Mouse (Mus musculus) left cerebral cortex, adult 18-20 months (tissue): ENCODE measurements around the gene Olfr1564. TPM values are rescaled to one million over a fixed set of nuclear protein-coding genes. Genes with fewer than 3 reads are reported as not detected.
"Not testable (repeated sequence)": the region's sequence is repeated elsewhere in the genome, so short reads cannot be mapped to it uniquely, and the experiment has no call there.

Experiments used
- DNase-seq, 2 experiments: peaks; one replicate each; pipeline ENCODE4 v3.0.0; 2021 to 2022; ENCODE audit warnings: low spot score in 2 of 2, mixed read lengths in 1 of 2
- long read RNA-seq, 2 experiments: library from polyadenylated mRNA; stranded (forward); transcript quantifications; one replicate each; pipeline ENCODE4 v2.0.0; 2021
- total RNA-seq, 2 experiments: library from RNA; stranded (reverse); gene quantifications; 2 replicates each; pipeline ENCODE4 v1.2.3; 2021

Gene Olfr1564
- total RNA-seq: under 1 TPM; 0.60 to 0.66 TPM
- long read RNA-seq, experiment 1: 0 reads
- long read RNA-seq, experiment 2: 0 reads

DNA sequence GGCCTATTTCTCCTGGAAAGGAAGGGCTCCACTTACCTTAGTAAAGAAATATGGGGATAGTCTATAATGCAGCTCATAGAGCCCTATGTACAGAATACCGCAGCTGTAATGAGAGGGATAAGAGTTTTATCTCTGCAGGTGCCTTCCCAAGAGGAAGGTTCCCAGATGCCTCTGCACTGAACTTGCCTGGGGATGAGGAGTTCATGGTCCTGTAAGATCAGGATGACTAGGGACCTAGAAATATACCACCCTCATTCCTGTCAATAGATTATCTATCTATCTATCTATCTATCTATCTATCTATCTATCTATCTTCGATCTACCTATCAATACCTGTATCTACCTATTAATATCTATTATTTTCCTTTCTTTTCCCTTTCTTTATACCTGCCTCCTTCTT, at the start of gene Olfr1564:
Gene Olfr1564, minus strand, starts transcription at position 101 of the 400 bp plus-strand sequence.
- no peak for DNase-seq

GRCm38 (mm10) chr17:33268907-33269306, 47.4 kb upstream of the Olfr1564 start:
- no peak for DNase-seq

DNA sequence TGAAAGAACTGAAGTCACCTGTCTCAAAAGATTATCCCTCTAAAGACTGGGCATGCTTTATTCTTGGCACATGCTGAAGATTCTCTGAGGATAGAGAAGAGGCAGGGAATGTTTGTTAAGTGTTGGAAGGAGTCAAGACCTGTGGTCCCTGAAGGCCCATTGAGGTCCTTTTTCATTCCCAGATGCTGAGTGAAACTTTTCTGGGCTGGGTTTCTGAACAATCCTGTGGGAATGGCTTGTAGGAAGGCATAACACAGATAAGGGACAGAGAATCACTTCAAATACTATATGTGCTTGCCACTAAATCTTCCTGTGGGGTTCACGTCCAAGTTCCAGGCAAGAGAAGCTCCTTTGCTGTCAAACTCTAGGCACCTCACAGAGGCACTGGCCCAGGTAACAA, 42.9 kb upstream of the Olfr1564 start, which contains the start of gene Olfr63:
Gene Olfr63, plus strand, starts transcription at position 301 of the 400 bp plus-strand sequence.
- no peak for DNase-seq

- DNase-seq: not testable (repeated sequence)
These were observed 33.8 kb upstream of the Olfr1564 start for GRCm38 (mm10) chr17:33255319-33255657.

- DNase-seq: not testable (repeated sequence)
These were observed 33.2 kb upstream of the Olfr1564 start, which contains the start of gene Zfp955a for GRCm38 (mm10) chr17:33254530-33255318. Gene Zfp955a, minus strand, starts transcription at chr17:33255145.

DNA sequence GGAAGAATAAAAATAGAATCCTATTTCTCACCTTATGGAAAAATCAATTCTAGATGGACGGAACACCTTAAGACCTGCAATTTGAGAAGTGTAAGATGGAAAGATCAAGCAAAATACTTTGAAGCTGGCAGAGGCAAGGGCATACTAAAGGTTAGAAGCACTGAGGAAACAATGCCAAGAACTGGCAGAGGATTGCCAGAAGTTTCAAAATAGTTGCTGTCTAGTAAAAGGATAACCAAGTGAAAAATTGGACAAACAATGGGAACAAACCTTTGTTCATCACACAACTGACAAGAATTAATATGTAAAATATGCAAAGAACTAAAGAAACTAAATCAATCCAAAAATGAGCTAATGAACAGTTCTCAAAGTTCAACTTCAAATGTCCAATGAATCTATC, 15.2 kb upstream of the Olfr1564 start:
- DNase-seq: not testable (repeated sequence)

DNA sequence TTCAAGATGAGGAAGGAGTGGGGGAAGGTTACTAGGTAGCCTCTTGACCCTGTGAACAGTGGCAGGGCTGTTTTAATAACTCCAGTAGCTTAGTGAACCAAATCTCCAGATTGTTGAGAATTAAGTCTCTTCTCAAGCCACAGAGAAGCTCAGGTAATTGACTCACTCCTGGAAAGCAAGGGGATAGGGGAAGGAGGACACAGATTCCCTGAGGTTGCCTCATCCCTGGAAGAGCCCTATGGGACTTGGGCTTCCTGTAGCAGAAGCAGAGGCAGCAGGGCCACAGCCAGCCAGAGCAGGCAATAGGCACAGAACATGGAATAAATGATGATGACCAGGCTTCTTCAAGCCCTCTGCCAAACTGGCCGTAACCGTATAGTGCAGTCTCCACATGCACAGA, 30.5 kb downstream of the Olfr1564 start, which contains the start of gene Olfr239:
Gene Olfr239, plus strand, starts transcription at position 301 of the 400 bp plus-strand sequence.
- not testable (repeated sequence) for DNase-seq

GRCm38 (mm10) chr17:33168147-33168546, 53.3 kb downstream of the Olfr1564 start, which contains the start of gene Olfr55:
Gene Olfr55, plus strand, starts transcription at chr17:33168447.
- not testable (repeated sequence) for DNase-seq

Other genes starting within 250 kb of the Olfr1564 start
- gene Zfp952, start 228.6 kb downstream of the Olfr1564 start, total RNA-seq: 10 to 100 TPM; 15.2 to 17.0 TPM
- gene Zfp763, start 188.3 kb downstream of the Olfr1564 start, total RNA-seq: 10 to 100 TPM; 17.0 to 21.5 TPM
- not detected for gene 4921501E09Rik, start 153.6 kb downstream of the Olfr1564 start, total RNA-seq
- 10 to 100 TPM; 16.5 to 21.2 TPM for gene Zfp563, start 132.4 kb downstream of the Olfr1564 start, total RNA-seq
- 1 to 10 TPM; 2.6 to 4.4 TPM for gene Morc2b, start 82.0 kb downstream of the Olfr1564 start, total RNA-seq
- not detected for gene Olfr55, start 53.2 kb downstream of the Olfr1564 start, total RNA-seq
- not detected for gene Olfr239, start 30.4 kb downstream of the Olfr1564 start, total RNA-seq
- 10 to 100 TPM; 12.3 to 12.5 TPM for gene Zfp955a, start 33.5 kb upstream of the Olfr1564 start, total RNA-seq
- not detected for gene Olfr63, start 43.0 kb upstream of the Olfr1564 start, total RNA-seq
- 10 to 100 TPM; 30.9 to 33.3 TPM for gene Zfp955b, start 67.9 kb upstream of the Olfr1564 start, total RNA-seq
- gene Zfp81, start 137.2 kb upstream of the Olfr1564 start, total RNA-seq: 10 to 100 TPM; 18.4 to 20.9 TPM
- gene Zfp101, start 173.0 kb upstream of the Olfr1564 start, total RNA-seq: 10 to 100 TPM; 14.1 to 19.2 TPM
- not detected for gene Actl9, start 211.2 kb upstream of the Olfr1564 start, total RNA-seq